Mouse (Mus musculus) heart, adult 2 months (tissue): ENCODE data around the gene Pank4.

Experiments used
- CTCF ChIP-seq: fragments of 200-600 bp; IDR thresholded peaks from 2 replicates; pipeline ENCODE4 v1.8.1; 2022; ENCODE audit warnings: antibody characterized with exemption, mild to moderate bottlenecking, moderate library complexity
- POLR2A ChIP-seq: fragments of 200-500 bp; IDR thresholded peaks from 2 replicates; pipeline ENCODE4 v1.6.1; 2011; ENCODE audit warnings: mild to moderate bottlenecking, low read depth, low read length, control low read depth; ENCODE audit not compliant: insufficient read depth

- no peak for TF ChIP-seq CTCF
- no peak for TF ChIP-seq POLR2A
Observed at GRCm38 (mm10) chr4:154914707-154915106, 49.2 kb upstream of the Pank4 start.
